Mouse (Mus musculus) thymus, postnatal 4 days (tissue): ENCODE data around the gene Cep57.
"Not testable (repeated sequence)": the region's sequence is repeated elsewhere in the genome, so short reads cannot be mapped to it uniquely, and the experiment has no call there.

Experiments used
- DNase-seq: peaks from one replicate; pipeline ENCODE4 v3.0.0; 2021

The Cep57 gene

GRCm38 (mm10) chr9:13794302-13794701 lies 32.6 kb downstream of the Cep57 start:
- DNase-seq = no peak

GRCm38 (mm10) chr9:13790864-13791263 lies 36.0 kb downstream of the Cep57 start:
- DNase-seq = not testable (repeated sequence)

- DNase-seq = no peak
Measured at GRCm38 (mm10) chr9:13781985-13782384, 44.9 kb downstream of the Cep57 start.

GRCm38 (mm10) chr9:13774732-13775131 lies 52.2 kb downstream of the Cep57 start:
- no peak for DNase-seq

- DNase-seq = no peak
Measured at GRCm38 (mm10) chr9:13766570-13766969, 60.3 kb downstream of the Cep57 start.

GRCm38 (mm10) chr9:13765624-13766023 lies 61.3 kb downstream of the Cep57 start:
- DNase-seq = no peak

GRCm38 (mm10) chr9:13760430-13760829 lies 66.5 kb downstream of the Cep57 start:
- no peak for DNase-seq
